Mouse (Mus musculus): ENCODE measurements around the gene Gng4.
"Not testable (repeated sequence)": the region's sequence is repeated elsewhere in the genome, so short reads cannot be mapped to it uniquely, and the experiment has no call there.

Gene Gng4

GRCm38 (mm10) chr13:13783894-13784419 lies at the start of gene Gng4:
Gng4 (plus strand) TSS chr13:13784059.
- peak; percentile 46 for DNase-seq

GRCm38 (mm10) chr13:13739232-13739631 lies 44.6 kb upstream of the Gng4 start:
- DNase-seq = no peak

GRCm38 (mm10) chr13:13745911-13746310 lies 37.9 kb upstream of the Gng4 start:
- DNase-seq = no peak

GRCm38 (mm10) chr13:13775778-13776494 lies 7.9 kb upstream of the Gng4 start:
- DNase-seq = peak; percentile 31

GRCm38 (mm10) chr13:13777052-13777451 lies 6.8 kb upstream of the Gng4 start:
- DNase-seq = no peak

GRCm38 (mm10) chr13:13777696-13778095 lies 6.2 kb upstream of the Gng4 start:
- no peak for DNase-seq

GRCm38 (mm10) chr13:13778837-13779458 lies 4.9 kb upstream of the Gng4 start:
- no peak for DNase-seq

GRCm38 (mm10) chr13:13780271-13780670 lies 3.6 kb upstream of the Gng4 start:
- no peak for DNase-seq

GRCm38 (mm10) chr13:13781026-13781425 lies 2.8 kb upstream of the Gng4 start:
- DNase-seq = no peak

GRCm38 (mm10) chr13:13783296-13783695 lies 563 bp upstream of the Gng4 start:
- no peak for DNase-seq

GRCm38 (mm10) chr13:13784420-13784936 lies 619 bp downstream of the Gng4 start:
- no peak for DNase-seq

GRCm38 (mm10) chr13:13784981-13785783 lies 1.3 kb downstream of the Gng4 start:
- DNase-seq = no peak

GRCm38 (mm10) chr13:13786971-13787370 lies 3.1 kb downstream of the Gng4 start:
- no peak for DNase-seq

- no peak for DNase-seq
Observed at GRCm38 (mm10) chr13:13788070-13788469, 4.2 kb downstream of the Gng4 start.

GRCm38 (mm10) chr13:13791981-13792380 lies 8.1 kb downstream of the Gng4 start:
- no peak for DNase-seq

- DNase-seq = no peak
Observed at GRCm38 (mm10) chr13:13795166-13795832, 11.4 kb downstream of the Gng4 start.

- no peak for DNase-seq
Observed at GRCm38 (mm10) chr13:13796082-13796481, 12.2 kb downstream of the Gng4 start.

- not testable (repeated sequence) for DNase-seq
Observed at GRCm38 (mm10) chr13:13797816-13798215, 14.0 kb downstream of the Gng4 start.

- no peak for DNase-seq
Observed at GRCm38 (mm10) chr13:13798775-13799174, 14.9 kb downstream of the Gng4 start.

- DNase-seq = no peak
Observed at GRCm38 (mm10) chr13:13808337-13809132, 24.7 kb downstream of the Gng4 start.

- no peak for DNase-seq
Observed at GRCm38 (mm10) chr13:13810885-13811284, 27.0 kb downstream of the Gng4 start.

GRCm38 (mm10) chr13:13818696-13819095 lies 34.8 kb downstream of the Gng4 start:
- no peak for DNase-seq
